Mouse (Mus musculus): ENCODE measurements around the gene Fhl2. TPM values are rescaled to one million over a fixed set of nuclear protein-coding genes. Genes with fewer than 3 reads are reported as not detected.
"Not testable (repeated sequence)": the region's sequence is repeated elsewhere in the genome, so short reads cannot be mapped to it uniquely, and the experiment has no call there.

Gene Fhl2
- total and polyA plus RNA-seq, 3 experiments = 15.4 to 37.1 (median 20.0) TPM

DNA sequence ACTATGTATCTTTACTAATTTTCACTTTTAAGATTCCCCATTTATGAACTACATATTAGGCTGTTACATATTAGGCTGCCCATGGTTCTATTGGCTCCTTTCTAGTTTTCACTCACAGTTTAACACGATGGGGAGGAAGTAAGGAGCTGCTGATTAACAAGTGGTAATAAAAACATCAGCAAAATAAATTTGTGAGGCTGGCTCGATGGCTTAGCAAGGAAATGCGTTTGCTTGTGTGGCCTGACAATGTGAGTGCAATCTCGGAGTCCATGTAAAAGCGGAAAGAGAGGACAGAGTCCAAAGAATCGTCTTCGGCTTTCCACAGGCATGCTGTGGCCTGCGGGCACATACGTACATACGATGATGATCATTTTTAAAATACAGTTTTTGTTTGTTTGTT is 4.3 kb downstream of the Fhl2 start:
- no peak for DNase-seq

DNA sequence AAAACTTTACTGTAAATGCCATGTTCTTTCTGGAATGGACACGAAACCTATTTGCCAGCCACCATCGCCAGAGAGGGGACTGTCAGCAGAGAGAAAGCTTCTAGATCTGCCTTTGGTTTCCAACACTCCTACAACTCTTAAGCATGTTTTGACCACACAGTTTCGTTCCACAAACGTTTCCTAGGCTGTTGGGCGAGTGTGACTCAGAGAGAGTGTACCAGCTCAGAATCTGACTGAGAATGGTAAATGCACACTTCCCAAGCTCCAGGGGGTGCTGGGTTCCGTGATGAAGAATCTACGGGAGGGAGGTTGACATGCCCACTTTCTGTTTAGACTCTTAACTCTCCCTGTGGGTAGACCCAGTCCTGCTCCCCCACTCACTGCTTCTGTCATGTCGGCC is 5.7 kb downstream of the Fhl2 start:
- no peak for DNase-seq

DNA sequence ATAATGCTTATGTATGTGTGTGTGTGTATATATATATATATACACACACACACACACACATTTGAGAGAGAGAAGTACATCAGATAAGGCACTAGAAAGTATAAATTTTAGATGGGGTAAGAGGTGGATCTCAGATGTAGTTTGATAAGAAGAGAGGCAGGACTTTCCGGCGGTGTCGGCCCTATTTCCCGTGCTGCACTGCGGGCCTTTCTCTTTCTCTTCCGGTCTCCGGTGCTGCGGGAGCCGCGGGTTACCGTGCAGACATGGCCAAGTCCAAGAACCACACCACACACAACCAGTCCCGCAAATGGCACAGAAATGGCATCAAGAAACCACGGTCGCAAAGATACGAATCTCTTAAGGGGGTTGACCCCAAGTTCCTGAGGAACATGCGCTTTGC is 7.9 kb downstream of the Fhl2 start:
- not testable (repeated sequence) for DNase-seq

DNA sequence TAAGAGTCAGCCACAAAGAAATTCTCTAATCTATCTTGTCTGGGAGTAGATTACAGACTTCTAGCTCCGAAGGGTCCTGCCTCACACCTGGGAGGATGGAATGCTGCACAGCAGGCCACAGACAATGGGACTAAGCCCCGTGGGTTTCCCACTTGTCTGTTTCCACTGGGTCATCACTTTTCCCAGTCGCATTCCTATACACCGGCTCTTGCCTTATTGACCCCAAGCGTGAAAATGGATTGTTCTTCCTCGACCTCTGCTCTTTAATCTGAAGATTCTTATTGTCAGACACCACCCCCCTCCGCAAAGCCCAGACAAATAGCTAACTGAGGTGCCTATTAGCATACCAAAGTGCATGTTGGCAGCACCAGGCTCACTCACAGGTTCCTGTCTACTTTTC is 10.4 kb downstream of the Fhl2 start:
- DNase-seq = no peak

DNA sequence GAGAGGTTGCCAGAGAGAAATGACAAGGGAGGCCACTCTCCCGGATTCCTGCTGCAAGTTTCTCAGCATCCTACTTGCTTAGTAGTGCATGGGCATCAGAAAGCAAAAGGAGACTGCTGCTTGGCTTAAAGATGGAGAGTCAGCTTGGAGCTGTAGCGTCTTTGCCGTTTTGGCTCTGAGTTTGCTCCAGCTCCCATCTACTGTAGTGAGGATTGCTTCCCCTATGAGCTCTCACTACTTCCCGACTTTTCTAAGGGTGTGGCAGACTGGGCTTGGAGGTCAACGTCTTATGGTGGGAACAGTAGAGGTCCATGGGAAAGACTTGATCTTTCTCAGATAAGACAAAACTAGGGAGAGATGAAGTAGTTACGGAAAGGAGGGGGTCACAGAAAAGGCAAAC is 15.9 kb downstream of the Fhl2 start:
- DNase-seq = no peak

DNA sequence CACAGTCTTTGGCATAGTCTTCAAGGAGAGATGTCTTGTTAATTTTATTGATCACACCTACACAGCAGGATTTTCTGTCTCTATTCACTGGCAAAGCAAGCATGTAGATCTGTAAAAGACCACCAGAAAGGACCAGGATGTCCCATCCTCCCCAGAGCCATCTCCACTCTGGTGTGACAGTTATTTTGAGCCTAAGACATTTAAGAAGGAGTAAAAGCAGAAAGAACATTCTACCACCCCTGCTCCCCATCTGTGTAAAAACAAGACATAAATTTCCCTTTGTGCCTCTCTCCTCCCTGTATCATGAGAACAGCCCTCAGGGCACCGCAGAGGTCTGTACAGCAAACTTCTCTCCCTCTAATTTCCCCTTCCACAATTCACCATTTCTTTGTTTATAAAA is 18.0 kb downstream of the Fhl2 start:
- no peak for DNase-seq

DNA sequence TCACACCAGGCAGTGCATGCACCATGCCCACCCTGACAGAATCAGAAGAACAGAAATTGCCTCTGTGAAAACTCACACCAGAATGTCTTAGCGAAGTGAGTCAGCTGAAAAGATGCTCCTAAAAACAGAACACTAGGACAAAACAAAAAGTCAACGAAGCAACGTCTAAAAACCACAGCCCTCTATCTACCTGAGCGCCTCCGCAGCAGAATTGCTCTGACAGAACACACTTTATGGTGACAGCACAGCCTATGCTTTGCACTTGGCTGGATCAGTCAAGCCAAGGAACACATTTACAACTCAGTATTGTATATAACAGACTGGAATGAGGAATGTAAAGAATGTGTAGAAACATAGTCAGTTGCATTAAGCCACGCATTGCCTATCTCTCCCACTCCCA is 18.4 kb downstream of the Fhl2 start:
- DNase-seq = no peak

DNA sequence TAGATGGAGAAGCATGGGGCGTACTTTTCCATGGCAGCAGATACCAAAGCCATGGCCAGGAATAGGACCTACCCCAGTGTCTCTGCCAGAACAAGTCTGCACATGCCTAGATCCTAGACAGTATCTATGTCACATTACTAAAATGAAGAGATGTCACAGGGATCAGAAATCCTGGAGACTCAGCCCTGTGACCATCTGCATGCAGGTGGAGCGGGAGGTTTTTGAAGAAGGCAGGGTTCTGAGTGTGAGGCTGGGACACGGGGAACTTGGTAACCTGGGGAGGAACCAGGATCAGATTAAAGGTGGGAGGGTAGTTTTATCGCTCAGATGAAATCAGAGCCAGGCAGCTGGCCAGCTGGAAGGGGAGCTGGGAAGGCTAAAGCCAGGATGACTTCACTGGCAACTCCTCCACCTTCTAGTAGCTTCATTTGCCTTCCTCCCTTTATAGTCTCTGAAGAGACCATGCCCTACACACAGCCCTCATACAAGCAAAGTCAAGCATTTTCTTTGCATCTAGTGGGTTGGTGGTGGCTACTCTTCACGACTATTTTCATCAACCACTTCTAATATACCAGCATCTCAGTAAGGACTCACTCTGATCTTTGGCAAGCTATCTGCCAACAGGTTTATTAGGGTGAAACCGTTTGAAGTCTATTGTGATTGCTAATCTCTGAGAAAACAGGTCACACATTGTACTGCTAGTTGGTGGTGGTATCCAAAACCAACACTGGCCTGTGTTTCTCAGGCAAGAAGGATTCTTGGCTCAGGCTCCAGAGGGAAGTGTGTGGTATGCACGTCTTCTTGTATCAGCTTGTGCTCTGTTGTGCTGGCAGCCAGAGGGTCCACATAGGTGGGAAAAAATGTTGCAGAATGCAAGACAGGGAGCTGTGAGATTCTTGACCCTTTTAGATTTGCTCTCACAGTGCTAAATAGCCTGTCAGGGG is 23.2 kb downstream of the Fhl2 start:
- peak; percentile 10 for DNase-seq

DNA sequence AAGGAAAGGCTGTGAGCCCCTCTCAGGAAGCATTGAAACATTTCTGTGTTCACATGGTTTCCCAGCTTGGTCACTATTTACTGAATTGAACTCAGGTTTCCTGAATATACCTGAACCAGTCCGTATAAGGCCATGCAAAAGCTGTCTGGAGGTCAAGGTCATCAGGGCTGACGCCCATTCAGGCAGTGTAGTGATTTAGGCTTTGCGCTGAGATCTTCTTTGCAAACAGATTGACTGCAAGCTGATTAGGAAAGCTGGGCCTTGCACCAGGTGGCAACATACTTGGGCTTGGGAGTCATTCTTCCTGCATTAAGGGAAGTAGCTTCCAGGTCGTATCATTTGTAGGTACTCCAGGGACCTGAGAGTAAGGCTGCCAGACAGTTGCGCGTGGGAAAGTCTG is 25.0 kb downstream of the Fhl2 start:
- no peak for DNase-seq

DNA sequence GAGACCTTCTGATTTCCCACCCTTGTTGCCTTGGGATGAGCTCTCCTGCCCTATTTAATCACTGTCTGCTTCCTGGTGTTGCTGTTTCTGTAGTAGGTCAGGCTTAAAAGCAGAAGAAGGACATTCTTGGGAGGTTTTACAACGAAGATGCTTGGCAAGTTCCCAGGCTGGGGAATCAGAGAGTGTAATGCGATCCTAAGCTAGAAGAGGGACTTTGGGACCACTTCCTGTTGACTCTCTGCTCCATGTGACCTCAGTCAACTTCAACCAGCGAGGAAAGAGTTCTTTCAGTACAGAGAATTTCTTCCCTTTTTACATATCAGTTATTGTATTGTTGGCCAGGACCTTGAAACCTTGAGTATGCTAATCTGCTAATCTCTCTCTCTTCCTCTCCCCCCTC is 25.7 kb downstream of the Fhl2 start:
- DNase-seq = no peak

DNA sequence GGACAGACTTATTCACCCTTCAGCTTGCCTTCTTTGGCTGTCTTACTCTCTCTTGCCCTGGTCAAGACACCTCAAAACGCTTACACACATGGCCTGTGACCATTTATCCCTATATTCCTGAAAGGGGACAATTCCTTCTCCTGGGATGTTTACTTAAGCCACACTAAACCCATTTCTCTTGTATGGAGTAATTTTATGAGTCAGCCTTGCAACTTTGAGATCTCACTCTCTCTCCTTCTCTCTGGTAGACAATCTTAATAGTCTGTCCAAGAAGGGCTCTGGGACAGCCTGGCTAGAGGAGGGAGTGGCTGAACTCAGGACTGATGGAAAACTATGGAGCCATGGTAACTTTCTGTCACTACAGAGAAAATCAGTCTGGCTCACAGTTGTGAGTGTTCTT is 27.1 kb downstream of the Fhl2 start:
- no peak for DNase-seq

DNA sequence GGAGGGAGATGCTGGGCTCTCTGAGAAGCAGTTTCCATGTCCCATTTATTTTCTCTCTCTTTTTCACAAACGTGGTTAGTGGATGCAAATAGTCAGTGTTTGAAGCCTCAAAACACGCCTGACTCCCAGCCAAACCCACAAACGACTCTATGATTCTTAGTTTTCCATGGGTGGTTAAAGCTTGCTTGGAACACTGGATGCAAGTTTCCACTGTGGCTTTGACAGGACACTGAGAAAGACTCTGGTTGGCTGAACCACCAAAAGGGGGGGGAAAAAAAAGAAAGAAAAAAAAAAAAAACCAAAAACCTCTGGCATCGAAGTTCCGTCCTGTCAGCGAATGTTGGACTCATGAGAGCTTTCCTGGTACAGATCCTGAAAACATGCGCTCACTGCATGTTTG is 27.6 kb downstream of the Fhl2 start:
- no peak for DNase-seq

DNA sequence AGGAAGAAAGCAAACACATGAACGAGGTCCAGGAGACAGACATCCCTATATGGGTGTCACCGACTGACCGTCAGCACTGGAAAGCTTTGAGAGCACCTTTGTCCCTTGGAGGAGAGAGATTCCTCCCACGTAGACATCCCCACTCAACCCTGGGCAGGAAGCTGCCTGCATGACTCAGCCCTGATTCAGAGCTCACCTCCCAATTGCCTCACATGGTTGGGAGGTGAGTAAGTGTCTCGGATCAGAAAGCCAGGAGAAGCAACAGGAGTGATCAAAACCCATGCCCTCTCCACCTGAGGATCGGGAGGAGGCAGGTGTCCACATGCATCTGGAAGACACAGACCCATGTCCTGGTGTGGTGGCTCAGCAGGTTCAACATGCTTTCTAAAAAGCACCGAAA is 28.2 kb downstream of the Fhl2 start:
- peak; percentile 41 for DNase-seq

DNA sequence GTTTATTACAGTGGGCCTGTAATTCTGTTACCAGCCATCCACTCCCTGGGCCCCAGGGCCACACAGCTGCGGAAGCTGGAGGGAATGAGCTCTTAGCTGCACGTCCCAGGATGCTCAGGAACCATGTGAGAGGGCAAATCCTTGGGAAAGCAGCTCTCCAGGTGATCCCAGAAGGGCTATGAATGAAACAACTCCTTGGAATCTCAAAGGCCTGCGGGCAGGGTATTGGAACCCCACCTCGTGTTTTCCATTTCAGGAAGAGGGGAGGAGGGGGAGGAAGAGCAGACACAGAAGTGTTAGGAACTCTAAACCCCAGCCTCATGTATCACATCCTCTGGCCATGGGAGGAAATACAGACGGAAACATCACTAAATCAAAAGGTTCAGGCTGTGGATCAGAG is 28.8 kb downstream of the Fhl2 start:
- no peak for DNase-seq

DNA sequence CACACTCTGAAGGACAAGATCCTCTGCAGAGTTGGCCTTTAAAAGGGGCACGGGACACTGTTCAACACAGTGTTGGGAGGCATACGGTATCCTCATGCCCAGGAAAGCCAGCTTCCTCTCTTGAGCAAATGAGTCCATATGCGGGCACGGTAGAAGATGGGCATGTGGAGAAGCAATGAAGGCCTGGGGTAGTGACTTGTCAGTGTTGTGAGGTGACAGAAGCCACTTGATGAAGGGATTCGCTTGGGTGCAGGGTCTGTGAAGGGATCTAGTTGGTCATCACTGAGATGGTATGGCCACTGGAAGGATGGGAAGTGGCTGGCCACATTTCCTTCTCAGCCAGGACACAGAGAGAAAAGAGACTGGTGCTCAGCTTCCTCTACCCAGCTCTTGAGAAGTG is 32.2 kb downstream of the Fhl2 start:
- no peak for DNase-seq

DNA sequence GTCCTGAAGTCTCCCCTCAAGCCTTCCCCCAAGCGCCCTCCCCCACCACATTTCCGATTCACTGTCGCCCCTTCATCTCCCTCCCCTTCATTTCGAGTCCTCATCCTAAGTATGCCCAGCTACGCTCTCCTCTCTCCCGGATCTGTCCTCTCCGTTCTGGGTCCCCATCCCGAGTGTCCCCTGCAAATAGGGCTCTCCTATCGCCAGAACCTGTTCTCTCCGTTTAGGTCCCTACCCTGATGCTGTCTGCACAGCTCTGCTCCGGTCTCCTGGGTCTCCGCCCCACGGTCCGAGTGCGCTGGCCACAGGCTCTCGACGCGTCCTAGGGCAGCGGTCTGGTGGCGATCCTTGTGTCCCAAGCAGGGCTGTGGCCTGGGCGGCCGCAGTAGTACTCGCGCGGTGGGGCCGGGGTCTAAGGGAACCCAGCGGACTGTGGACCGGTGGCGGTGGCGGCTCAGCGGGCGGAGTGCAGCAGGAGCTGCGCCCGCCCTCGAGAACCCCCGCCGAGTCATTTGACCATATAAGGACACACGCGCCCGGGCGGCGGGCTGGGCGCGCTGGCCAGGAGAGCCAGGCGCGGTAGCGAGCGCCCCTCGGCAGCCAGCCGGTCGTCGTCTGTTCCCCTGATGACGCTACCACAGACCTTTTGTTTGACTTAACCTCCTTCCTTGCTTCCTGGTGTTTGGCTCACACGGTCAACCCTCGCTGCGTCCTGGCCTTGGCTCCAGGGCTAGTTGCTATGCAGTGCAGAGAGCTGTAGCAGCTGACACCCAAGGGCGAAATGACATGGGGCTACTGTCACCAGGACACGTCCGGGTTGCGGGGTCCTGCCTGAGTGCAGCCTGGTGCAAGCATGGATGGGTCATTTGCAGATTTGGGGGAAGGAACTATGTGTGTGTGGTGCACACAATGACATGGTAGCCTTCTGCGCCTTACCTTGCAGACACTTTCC is 33.0 kb downstream of the Fhl2 start:
- DNase-seq = peak; percentile 83

DNA sequence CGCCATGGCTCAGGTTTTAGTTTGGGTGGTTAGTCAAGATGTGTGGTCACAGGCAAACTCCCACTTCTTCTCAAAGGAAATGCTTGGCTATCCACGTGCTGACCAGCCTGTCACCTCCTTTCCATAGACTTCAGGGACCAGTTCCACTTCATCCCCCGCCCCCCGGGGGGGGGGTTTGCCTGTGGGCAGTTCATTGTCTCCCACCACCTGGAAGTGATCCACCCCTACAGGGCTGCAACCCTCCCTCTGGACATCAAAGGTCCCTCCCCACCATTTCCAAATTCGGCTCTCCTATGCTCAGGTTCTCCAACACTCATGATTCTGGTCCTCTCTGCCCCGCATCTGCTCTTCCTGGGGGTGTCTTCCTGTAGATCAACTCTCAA is 33.7 kb downstream of the Fhl2 start:
- DNase-seq = no peak

DNA sequence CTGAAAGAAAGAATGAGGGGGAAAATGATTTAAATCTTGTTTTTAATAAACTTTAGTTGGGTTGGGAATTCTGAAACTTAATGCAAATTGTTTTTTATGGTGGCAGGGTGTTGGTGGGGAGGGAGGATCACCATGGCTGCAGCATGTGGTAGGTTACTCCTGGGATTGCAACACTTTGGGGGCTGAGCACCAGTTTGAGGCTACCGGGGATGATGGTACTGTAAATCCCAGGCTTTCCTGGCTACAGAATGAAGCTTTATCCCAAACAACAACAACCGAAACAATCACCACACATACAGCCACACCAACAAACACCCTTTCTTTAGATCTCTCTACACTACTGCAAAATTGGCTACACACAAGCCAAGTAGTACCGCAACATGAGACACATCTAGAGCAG is 34.4 kb downstream of the Fhl2 start:
- DNase-seq = no peak

DNA sequence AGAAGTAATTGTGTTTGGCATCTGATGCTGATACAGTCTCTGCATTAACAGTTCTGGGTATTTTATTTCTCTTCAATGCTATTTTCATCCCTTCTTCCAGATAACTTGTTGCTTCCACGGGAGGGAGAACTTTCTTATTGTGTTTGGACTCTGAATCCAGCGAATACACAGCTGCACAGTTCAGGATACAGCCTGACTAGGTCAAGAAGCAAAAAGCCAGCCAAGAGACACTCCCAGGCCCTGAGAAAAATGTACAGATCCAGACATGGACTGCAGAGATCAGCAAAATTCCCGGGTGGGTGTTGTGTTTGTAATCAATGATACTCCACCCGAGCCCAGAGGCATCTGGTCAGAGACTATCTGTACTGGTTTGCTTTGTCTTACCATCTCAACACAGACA is 37.4 kb downstream of the Fhl2 start:
- no peak for DNase-seq

DNA sequence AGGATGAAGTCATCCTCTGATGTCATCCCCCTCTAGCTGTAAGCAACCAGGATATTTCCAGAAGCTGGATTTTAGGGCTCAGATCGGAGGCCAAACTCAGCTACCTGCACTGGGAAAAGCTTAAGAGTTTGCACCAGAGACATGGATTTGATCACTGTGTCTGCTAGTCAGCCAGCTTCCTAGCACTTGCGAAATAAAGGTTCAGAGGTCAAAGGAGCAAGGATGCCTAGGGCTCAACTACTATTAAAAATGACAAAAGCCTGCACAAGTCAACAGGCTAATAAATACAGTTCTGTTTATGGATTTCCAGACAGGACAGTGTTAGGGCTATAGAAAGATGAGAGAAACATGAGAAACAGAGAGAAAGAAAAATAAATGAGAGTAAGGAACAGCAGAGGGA is 38.9 kb downstream of the Fhl2 start:
- DNase-seq = no peak

DNA sequence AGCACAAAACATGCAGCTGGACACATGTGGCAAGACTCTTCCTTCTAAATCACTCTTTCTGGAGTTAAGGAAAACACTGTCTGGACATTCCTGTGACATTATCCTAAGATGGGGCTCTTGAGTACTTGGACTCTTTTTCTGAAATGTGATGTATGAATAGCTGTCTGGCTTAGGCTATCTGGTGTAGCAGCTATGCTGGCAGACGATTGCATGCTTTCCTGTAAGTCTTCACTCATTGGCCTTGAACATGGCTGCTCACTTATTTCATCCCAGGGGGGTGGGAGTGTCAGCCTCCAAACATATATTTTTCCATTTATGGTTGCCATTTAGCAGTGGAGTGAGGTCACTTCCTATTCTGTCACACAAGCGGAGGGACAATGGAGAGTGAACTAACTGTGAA is 42.3 kb downstream of the Fhl2 start:
- DNase-seq = no peak

DNA sequence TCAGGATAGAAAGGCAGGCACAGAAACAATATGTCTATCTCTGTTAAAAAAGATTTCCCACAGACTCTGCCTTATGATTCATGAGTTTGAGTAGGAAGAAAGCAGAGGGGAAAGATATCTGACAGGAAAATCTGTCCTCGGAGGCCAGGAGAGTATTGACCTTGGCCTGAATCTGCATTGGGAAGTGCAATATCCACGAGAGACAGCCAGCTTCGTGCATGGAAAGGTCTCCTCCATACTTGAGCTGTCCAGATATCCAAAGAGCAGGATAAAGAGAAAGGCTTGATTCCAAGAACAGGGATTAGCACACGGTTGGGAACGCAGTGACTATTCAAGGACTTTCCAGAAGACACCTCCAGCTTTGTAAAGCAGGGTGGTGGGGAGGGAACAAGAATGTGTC is 43.2 kb downstream of the Fhl2 start:
- DNase-seq = peak; percentile 28

DNA sequence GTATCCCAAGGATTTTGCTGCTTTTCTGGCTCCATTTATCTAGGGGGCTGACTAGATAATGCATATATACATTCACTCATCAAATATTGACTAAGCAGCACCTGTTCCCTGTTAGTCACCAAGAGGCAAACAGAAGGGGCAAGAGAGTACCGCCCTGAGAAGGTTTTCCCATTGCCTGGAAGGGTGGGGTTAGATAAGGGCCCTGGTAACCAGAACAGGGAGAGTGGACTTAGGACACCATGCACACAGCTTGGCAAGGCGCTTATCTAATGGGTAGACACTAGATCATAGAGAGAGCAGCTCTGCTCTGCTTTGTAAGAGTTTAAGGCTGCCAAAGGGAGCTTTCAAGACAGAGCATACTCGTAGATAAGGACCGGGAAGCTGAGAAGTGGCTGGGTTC is 44.2 kb downstream of the Fhl2 start:
- no peak for DNase-seq
